Mouse (Mus musculus) left cerebral cortex, adult 18-20 months (tissue): ENCODE data around the gene Bcr. TPM values are rescaled to one million over a fixed set of nuclear protein-coding genes. Genes with fewer than 3 reads are reported as not detected.

Experiments
- DNase-seq, 2 experiments: peaks; one replicate each; pipeline ENCODE4 v3.0.0; 2021 to 2022; ENCODE audit warnings: low spot score in 2 of 2, mixed read lengths in 1 of 2
- total RNA-seq, 2 experiments: library from RNA; stranded (reverse); gene quantifications; 2 replicates each; pipeline ENCODE4 v1.2.3; 2021

Bcr gene
- total RNA-seq, 2 experiments from 2014 or later, result 102 to 109 TPM

DNA sequence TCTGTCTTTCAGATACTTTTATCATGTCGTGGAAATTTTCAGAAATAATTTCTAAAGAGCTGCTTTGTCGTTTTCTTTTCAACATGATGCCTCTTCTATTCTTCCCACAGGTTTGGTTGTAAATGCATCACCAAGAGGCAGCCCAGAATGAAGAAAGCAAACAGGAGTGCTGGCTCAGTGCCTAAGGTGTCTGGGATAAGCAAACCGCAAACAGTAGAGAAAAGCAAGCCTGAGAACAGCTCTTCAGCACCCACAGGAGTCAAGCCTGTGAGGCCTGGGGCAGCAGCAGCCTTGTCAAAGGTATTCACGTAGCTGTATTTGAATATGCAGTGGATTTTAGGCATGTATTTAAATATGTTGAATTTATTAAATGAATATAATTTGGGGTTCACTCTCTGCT, 170.2 kb downstream of the Bcr start:
- DNase-seq, result no peak

DNA sequence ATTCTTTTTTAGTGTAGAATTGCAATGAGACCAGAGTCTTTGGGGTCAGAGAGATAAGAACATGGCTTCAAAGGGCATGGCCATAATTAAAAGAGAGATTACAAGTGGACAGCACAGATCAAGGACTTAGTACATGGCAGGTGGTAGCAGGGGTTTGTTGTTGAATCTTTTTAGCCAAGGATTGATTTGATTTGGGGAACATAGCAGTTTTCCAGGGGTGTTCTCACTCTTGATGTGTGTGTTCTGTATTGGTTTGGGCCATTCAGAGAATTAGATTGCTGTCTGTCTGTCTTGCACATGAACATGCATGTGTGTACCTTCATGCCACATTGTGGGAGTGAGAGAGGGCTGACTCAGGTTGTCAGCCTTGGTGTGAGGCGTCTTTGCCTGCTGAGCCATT, 171.5 kb downstream of the Bcr start:
- no peak for DNase-seq

DNA sequence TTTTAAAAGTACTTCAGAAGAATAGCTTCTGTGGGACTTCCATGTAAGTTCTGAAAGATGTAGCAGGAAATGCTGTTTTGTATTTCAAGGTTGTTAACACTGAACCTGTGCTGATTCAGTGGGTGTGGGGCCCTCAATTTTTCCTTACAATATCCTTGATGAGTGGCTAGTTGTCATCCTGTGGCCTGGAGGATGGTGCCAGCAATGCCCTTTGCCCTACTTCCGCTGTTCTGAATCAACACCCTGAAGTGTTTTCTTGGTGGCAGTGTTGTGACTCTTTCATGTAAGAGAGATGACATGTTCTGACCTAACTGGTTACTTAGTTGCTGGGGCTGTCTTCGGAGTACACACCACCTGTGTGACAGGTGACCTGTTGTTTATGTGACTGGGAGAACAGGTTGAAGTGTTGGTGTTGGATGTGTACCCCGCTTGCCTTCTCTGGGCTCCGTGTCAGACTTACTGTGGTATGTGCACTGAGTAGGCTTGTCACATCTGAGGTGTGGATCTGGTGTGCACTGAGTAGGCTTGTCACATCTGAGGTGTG, 172.3 kb downstream of the Bcr start:
- DNase-seq, result no peak

DNA sequence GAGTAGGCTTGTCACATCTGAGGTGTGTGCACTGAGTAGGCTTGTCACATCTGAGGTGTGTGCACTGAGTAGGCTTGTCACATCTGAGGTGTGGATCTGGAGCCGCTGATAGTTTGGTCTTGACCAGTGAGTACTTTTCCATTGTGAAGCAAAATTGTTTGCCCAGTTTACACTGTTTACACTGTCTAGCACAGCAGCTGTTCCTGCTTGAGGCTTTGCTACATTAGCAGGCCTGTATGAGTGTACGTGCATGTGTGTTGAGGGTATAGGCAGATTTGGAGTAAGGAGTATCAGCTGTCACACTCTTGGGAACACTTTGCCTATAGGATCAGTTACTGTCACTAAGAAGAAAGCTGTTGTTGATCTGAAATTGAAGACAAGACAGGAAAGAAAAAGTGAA, 173.1 kb downstream of the Bcr start:
- no peak for DNase-seq

Other genes starting within 250 kb of the Bcr start
- gene Gnaz, start 93.4 kb upstream of the Bcr start, total RNA-seq, result 100 to 1,000 TPM; 120 to 126 TPM
- gene Rsph14, start 28.0 kb upstream of the Bcr start, total RNA-seq, result under 1 TPM in 1 of 2 experiments, not detected in 1; 0.28 TPM
- 10 to 100 TPM; 27.6 to 28.0 TPM for gene Rab36, start 23.5 kb upstream of the Bcr start, total RNA-seq
- 10 to 100 TPM; 36.4 to 42.3 TPM for gene Specc1l, start 151.5 kb downstream of the Bcr start, total RNA-seq